Mouse (Mus musculus): ENCODE measurements around the gene Ftl1.

- TF ChIP-seq CTCF (conservative IDR thresholded peaks at IDR 0.05; ENCODE audit: low read length), result no peak
- TF ChIP-seq NANOG (IDR thresholded peaks at IDR 0.05; ENCODE audit: borderline replicate concordance, low read length), result no peak
These were observed 4.7 kb downstream of the Ftl1 start for GRCm38 (mm10) chr7:45454971-45455370.

Data from E14TG2a.4 (cell line).